Mouse (Mus musculus) neural tube, embryonic 11.5 days (tissue): ENCODE data around the gene Ldb3. TPM values are rescaled to one million over a fixed set of nuclear protein-coding genes. Genes with fewer than 3 reads are reported as not detected.

Experiments
- ATAC-seq: fragments of 200-750 bp; cut with Nextera tagmentation; 2 replicates; pipeline ENCODE4 v1.8.0; 2017; ENCODE audit warnings: moderate number of reproducible peaks, mild to moderate bottlenecking, moderate TSS enrichment, moderate library complexity; ENCODE audit not compliant: insufficient read depth, low FRiP score, low TSS enrichment
- DNase-seq: peaks from one replicate; pipeline ENCODE4 v3.0.0-alpha.2; 2015; ENCODE audit warnings: low spot score
- H3K27ac ChIP-seq: fragments of 300-500 bp; sonication (generic); 2 replicates; pipeline ENCODE4 v1.5.1; 2014; ENCODE audit warnings: low read depth, mild to moderate bottlenecking, low read length
- H3K27me3 ChIP-seq: fragments of 300-500 bp; sonication (generic); 2 replicates; pipeline ENCODE4 v1.6.1; 2014; ENCODE audit warnings: mild to moderate bottlenecking, low read length, mixed read lengths; ENCODE audit not compliant: control insufficient read depth, insufficient read depth
- H3K36me3 ChIP-seq: fragments of 300-500 bp; sonication (generic); 2 replicates; pipeline ENCODE4 v1.6.1; 2014; ENCODE audit warnings: mild to moderate bottlenecking, low read length, moderate library complexity, mixed read lengths; ENCODE audit not compliant: control insufficient read depth, insufficient read depth
- H3K4me1 ChIP-seq: fragments of 300-500 bp; sonication (generic); 2 replicates; pipeline ENCODE4 v1.6.1; 2014; ENCODE audit warnings: low read length, mixed read lengths; ENCODE audit not compliant: control insufficient read depth, insufficient read depth
- H3K4me2 ChIP-seq: fragments of 300-500 bp; sonication (generic); 2 replicates; pipeline ENCODE4 v1.6.1; 2014; ENCODE audit warnings: low read depth, mild to moderate bottlenecking, moderate library complexity
- H3K4me3 ChIP-seq: fragments of 300-500 bp; sonication (generic); 2 replicates; pipeline ENCODE4 v1.5.1; 2014; ENCODE audit warnings: low read depth, low read length
- H3K9ac ChIP-seq: fragments of 300-500 bp; sonication (generic); 2 replicates; pipeline ENCODE4 v1.6.1; 2014; ENCODE audit warnings: mild to moderate bottlenecking, low read length
- H3K9me3 ChIP-seq: fragments of 300-500 bp; sonication (generic); 2 replicates; pipeline ENCODE4 v1.6.1; 2016; ENCODE audit warnings: low read length; ENCODE audit not compliant: control insufficient read depth
- WGBS: fragments of 180-500 bp; shearing (Covaris S2); extraction: QIAGEN DNeasy Blood & Tissue Kit; methylation state at CpG from one replicate; pipeline ENCODE4 v1.1.7; 2014; 5-methylcytosine and 5-hydroxymethylcytosine counted together
- polyA plus RNA-seq: library from polyadenylated mRNA; unstranded; fragments of >200 nt; fragmentation: Nextera tagmentation; extraction: Ambion mirVana; gene quantifications from 2 replicates; pipeline ENCODE4 v1.2.1, GENCODE M21; 2014

The Ldb3 gene
- polyA plus RNA-seq, 1 experiment from 2014 or later, result 2.4 TPM

DNA sequence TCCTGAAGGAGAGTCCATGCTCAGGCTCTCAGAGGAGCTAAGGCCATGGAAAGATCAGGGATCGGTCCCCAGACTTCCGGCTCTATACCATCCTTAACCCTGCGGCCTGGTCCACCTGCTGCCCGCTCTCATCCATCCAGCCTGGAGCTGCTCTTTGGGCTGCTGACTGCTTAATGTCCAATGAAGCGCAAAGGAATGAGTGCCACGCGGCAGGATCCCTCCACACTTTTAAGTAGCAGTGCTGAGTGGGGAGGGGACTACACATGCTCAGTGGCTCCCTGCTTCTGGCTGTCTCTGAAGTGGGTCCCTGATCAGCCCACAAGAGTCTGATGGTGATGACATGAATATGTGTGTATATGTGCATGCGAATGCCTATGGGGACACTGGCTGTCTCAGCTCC lies 11.5 kb upstream of the Ldb3 start, which contains the start of gene Opn4:
TSS of gene Opn4 (minus strand) at position 202 of the 400 bp plus-strand sequence.
- Histone ChIP-seq H3K9ac (no peak within 1 kb of the TSS), H3K4me2 (no peak within 1 kb of the TSS), H3K36me3 (no peaks in the 10 kb centered on the region), H3K4me1 (no peaks in the 10 kb centered on the region), H3K27me3 (no peaks in the 10 kb centered on the region), H3K4me3 (no peak within 1 kb of the TSS), H3K9me3 (no peaks in the 10 kb centered on the region), H3K27ac (no peak within 1 kb of the TSS)
- no peak for DNase-seq
- WGBS, result 84% methylated on average over 8 of the region's 8 CpGs
- ATAC-seq, result no peak

GRCm38 (mm10) chr14:34595596-34596255 lies 7.2 kb upstream of the Ldb3 start:
- no peak for ATAC-seq
- H3K36me3 ChIP-seq, result no peaks in the 10 kb centered on the region

DNA sequence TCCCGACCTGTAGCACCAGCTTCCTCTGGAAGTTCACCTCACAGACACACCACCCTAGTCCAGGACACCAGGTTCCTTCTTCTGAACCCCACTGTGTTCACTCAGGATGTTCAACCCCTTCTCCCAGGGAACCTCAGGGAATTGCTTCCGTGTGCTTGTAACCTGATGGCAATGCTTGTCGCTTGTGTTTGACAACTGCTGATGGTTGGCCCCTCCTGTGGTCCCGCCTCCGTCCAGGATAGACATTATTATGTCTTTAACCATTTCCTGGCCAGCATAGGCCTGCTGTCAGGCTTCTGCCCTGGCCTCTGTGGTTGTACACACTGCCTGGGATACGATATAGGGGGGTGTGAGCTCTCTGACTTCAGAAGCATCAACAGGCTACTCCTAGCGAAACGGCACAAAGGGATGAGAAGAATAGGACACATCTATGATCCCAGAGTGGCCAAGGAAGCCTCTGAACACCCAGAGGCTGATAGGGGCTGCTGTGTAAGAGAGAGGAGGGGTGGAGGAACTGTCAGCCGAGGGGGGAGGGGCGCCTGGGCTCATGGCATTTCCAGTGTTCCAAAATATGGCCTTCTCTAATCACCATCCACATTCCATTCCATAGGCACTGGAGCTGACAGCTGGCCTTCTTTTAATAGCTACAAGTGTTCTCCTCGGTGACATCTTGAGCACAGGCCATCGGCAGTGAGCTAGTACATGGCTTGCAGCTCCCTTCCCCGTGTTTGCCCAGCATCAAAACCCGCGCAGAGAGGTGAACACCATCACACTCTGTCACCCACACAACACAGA lies 3.5 kb upstream of the Ldb3 start:
- no peaks in the 10 kb centered on the region for H3K27me3 ChIP-seq
- H3K4me2 ChIP-seq, result no peak overlapping the region
- no peak for ATAC-seq
- no peaks in the 10 kb centered on the region for H3K36me3 ChIP-seq
- H3K4me1 ChIP-seq, result no peaks in the 10 kb centered on the region
- H3K4me3 ChIP-seq, result no peak overlapping the region
- H3K9me3 ChIP-seq, result no peaks in the 10 kb centered on the region
- H3K9ac ChIP-seq, result no peak overlapping the region
- H3K27ac ChIP-seq, result no peak overlapping the region
- WGBS, result 76% methylated on average over 15 of the region's 15 CpGs
- DNase-seq, result no peak

More at GRCm38 (mm10) chr14:34595596-34596255, 7.2 kb upstream of the Ldb3 start:
- Histone ChIP-seq H3K27ac (no peak overlapping the region), H3K9me3 (no peaks in the 10 kb centered on the region), H3K4me2 (no peak overlapping the region), H3K9ac (no peak overlapping the region), H3K27me3 (no peaks in the 10 kb centered on the region), H3K4me3 (no peak overlapping the region), H3K4me1 (no peaks in the 10 kb centered on the region)
- DNase-seq, result no peak
- 86% methylated on average over 17 of the region's 17 CpGs for WGBS

DNA sequence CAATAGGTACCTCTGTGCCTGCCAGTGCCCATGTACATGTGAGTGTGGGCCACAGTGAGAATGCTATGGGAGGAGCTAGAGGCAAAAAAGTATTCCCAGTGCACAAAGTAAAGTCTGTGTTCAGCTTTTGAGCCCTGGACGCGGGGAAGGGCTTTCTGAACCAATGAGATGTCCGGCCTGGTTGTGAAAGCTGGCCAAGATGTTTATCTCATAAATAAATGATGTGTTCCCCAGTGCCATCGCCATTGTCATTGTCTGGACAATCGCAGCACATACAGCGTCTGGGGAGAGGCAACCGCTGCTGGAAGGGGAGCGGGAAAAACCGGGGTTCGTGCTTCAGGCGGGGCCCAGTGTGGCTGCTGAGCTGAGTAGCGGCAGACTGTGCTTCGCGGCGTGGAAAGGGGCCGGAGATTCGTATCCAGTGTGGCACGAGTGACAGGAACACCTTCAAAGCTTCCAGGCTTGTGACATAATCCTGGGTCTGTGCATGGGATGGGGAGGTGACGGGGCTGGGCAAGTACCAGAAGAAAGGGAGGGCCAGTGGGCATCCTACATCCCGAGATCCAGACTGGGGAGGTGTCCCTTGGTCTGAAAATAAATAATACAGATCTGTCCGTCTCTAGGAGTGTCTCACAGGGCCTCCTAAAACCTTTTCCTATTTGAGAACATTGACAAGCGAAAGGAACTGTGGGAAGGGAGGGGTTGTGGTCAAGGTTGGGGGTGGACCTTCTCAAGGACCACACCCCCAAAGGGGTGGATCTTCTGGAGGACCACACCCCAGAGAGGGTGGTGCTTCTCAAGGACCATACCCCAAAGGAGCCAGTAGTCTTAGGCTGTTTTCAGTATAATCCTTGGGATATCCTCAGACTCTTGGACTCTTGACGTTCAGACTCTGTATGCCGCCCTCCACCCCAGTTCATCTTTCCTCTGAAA lies 2.5 kb upstream of the Ldb3 start:
- H3K4me2 ChIP-seq, result no peak overlapping the region
- WGBS, result 59% methylated on average over 24 of the region's 24 CpGs
- no peak overlapping the region for H3K9ac ChIP-seq
- H3K9me3 ChIP-seq, result no peaks in the 10 kb centered on the region
- no peak; the same call in 1 of the 2 replicates for ATAC-seq
- no peaks in the 10 kb centered on the region for H3K4me1 ChIP-seq
- H3K27ac ChIP-seq, result no peak overlapping the region
- no peak for DNase-seq
- no peaks in the 10 kb centered on the region for H3K27me3 ChIP-seq
- no peak overlapping the region for H3K4me3 ChIP-seq
- no peaks in the 10 kb centered on the region for H3K36me3 ChIP-seq

DNA sequence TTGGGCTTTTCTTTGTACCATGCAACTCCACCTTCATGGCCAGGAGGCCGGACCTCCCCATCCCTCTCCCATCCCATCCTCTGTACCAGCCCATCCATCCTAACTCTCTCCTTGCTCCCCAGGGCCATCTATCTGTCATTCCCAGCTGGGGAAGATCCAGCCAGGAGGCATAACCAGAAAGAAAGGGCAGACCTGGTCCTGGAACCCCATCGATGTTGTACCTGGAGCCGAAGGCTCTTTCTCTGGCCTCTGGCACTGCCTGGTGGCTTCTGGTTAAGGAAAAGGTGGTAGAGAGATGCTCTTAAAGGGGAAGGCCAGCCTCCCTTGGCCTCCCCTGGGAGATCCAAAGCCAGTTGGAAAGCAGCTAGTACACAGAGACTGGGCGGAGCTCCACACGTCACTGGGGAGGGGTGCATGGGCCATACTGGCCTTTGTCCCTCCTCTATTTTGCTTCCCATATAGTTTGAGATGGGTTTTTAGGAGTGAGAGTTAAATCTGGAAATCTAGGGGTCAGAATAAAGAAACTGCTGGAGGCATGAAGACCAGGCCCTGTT lies 1.6 kb upstream of the Ldb3 start:
- no peaks in the 10 kb centered on the region for H3K36me3 ChIP-seq
- no peak overlapping the region for H3K4me2 ChIP-seq
- no peak overlapping the region for H3K27ac ChIP-seq
- H3K9me3 ChIP-seq, result no peaks in the 10 kb centered on the region
- no peak overlapping the region for H3K9ac ChIP-seq
- no peaks in the 10 kb centered on the region for H3K27me3 ChIP-seq
- H3K4me3 ChIP-seq, result no peak overlapping the region
- ATAC-seq, result no peak
- DNase-seq, result no peak
- no peaks in the 10 kb centered on the region for H3K4me1 ChIP-seq
- 91% methylated on average over 5 of the region's 5 CpGs for WGBS

DNA sequence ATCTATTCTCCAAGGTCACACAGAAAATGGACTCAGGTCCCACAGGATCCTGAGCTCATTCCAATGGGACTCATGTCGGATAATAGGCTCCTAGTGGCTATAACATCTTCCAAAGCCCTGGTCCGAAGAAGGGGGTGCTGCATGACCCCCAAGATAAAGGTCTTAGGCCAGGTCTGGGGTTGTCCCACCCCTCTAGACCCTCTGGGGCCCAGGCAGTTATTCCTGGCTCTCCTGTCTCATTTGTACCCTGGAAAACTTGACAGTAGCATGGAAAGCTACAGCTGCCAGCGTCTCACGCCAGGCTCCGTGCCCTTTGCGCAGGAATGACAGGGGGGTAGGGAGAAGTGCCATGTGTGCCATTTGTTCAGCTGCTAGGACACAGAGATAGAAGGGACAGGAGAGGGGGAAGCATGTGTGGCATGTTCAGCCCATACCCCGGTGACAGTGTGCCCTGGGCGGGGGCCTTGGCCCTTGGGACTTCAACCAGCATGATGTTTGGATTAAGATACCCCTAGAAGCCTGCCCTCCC lies 767 bp upstream of the Ldb3 start:
- ATAC-seq (no peak), DNase-seq (no peak)
- H3K9ac ChIP-seq, result no peak overlapping the region
- H3K4me2 ChIP-seq, result no peak overlapping the region
- H3K27ac ChIP-seq, result no peak overlapping the region
- no peaks in the 10 kb centered on the region for H3K9me3 ChIP-seq
- H3K4me1 ChIP-seq, result no peaks in the 10 kb centered on the region
- 92% methylated on average over 8 of the region's 8 CpGs for WGBS
- no peaks in the 10 kb centered on the region for H3K27me3 ChIP-seq
- H3K4me3 ChIP-seq, result no peak overlapping the region
- no peaks in the 10 kb centered on the region; the same call in 1 of the 2 replicates for H3K36me3 ChIP-seq

DNA sequence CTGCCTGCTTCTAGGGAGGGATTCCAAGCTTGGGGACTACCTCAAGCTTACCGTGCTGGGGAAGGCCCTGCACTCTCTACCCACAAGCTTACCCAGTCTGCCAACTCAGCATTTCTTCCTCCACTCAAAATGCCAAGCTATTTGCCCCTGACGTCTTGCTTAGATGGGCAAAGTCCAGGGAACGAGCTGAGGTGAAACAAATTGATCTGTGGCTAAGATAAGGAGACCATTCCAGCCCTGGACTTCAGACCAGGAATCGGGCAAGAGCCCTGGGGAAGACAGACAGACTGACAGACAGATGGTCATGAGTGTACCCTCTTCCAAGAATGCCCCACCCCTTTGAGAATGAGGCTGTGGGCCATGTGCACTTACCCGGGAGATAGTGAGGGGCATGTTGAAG lies 477 bp downstream of the Ldb3 start:
- Histone ChIP-seq H3K36me3 (no peaks in the 10 kb centered on the region; the same call in 1 of the 2 replicates), H3K27ac (no peak overlapping the region), H3K9me3 (no peaks in the 10 kb centered on the region), H3K27me3 (no peaks in the 10 kb centered on the region), H3K4me3 (no peak overlapping the region), H3K4me2 (no peak overlapping the region), H3K9ac (no peak overlapping the region), H3K4me1 (no peaks in the 10 kb centered on the region)
- DNase-seq (no peak), ATAC-seq (no peak)
- 78% methylated on average over 5 of the region's 5 CpGs for WGBS

- no peaks in the 10 kb centered on the region for H3K9me3 ChIP-seq
- H3K4me1 ChIP-seq, result no peaks in the 10 kb centered on the region
- no peak overlapping the region for H3K9ac ChIP-seq
- no peak overlapping the region for H3K4me3 ChIP-seq
- H3K27ac ChIP-seq, result no peak overlapping the region
- H3K4me2 ChIP-seq, result no peak overlapping the region
- WGBS, result 76% methylated on average over 3 of the region's 3 CpGs
- DNase-seq (no peak), ATAC-seq (no peak)
- H3K36me3 ChIP-seq, result no peaks in the 10 kb centered on the region; the same call in 1 of the 2 replicates
- H3K27me3 ChIP-seq, result no peaks in the 10 kb centered on the region
Observed at GRCm38 (mm10) chr14:34586871-34587270, 1.6 kb downstream of the Ldb3 start.
